Mouse (Mus musculus): ENCODE measurements around the gene Rasl10a. TPM values are rescaled to one million over a fixed set of nuclear protein-coding genes. Genes with fewer than 3 reads are reported as not detected.
"Not testable (repeated sequence)": the region's sequence is repeated elsewhere in the genome, so short reads cannot be mapped to it uniquely, and the experiment has no call there.

Rasl10a gene
- total RNA-seq, 2 experiments from 2014 or later = not detected

GRCm38 (mm10) chr11:5065056-5065821 lies 7.3 kb downstream of the Rasl10a start, which contains the start of gene Gas2l1:
Gene Gas2l1, minus strand, starts transcription at chr11:5065327.
- H3K27ac ChIP-seq = peak within 1 kb of the TSS; percentile 87
- intact Hi-C loops (cut with DNase I) = loop anchor here (1.0 kb wide), 1 partner anchor 50 kb away; no protein-coding TSS in a partner anchor
- peak within 1 kb of the TSS; percentile 82 for H3K4me3 ChIP-seq
- DNase-seq = peak; percentile 94
- peak; percentile 83 for TF ChIP-seq CTCF (IDR thresholded peaks at IDR 0.05)

- intact Hi-C loops (cut with DNase I) = no loop called here
- no peak overlapping the region for H3K27ac ChIP-seq
- H3K4me3 ChIP-seq = no peak overlapping the region
- DNase-seq = no peak
- TF ChIP-seq CTCF (IDR thresholded peaks at IDR 0.05) = no peak
Measured at GRCm38 (mm10) chr11:5067063-5067462, 9.1 kb downstream of the Rasl10a start.

GRCm38 (mm10) chr11:5068126-5068971 lies 10.4 kb downstream of the Rasl10a start:
- Histone ChIP-seq H3K27ac (no peak overlapping the region), H3K4me3 (no peak overlapping the region)
- no peak for DNase-seq
- intact Hi-C loops (cut with DNase I) = no loop called here
- no peak for TF ChIP-seq CTCF (IDR thresholded peaks at IDR 0.05)

- DNase-seq = no peak
- intact Hi-C loops (cut with DNase I) = no loop called here
- peak; percentile 64 for TF ChIP-seq CTCF (IDR thresholded peaks at IDR 0.05)
- no peak overlapping the region for H3K27ac ChIP-seq
- H3K4me3 ChIP-seq = no peak overlapping the region
Measured at GRCm38 (mm10) chr11:5074882-5075281, 17.0 kb downstream of the Rasl10a start.

- intact Hi-C loops (cut with DNase I) = no loop called here
- no peak for DNase-seq
- no peak overlapping the region for H3K4me3 ChIP-seq
- H3K27ac ChIP-seq = peak overlapping the region; percentile 78
- TF ChIP-seq CTCF (IDR thresholded peaks at IDR 0.05) = peak; percentile 38; the same call in 1 of the 2 replicates
Measured at GRCm38 (mm10) chr11:5075760-5076159, 17.8 kb downstream of the Rasl10a start.

- H3K4me3 ChIP-seq; DNase-seq; intact Hi-C loops (cut with DNase I): not testable (repeated sequence)
- H3K27ac ChIP-seq = peak overlapping the region; percentile 78
Measured at GRCm38 (mm10) chr11:5076843-5077242, 18.9 kb downstream of the Rasl10a start.

GRCm38 (mm10) chr11:5089147-5089546 lies 31.2 kb downstream of the Rasl10a start:
- H3K4me3 ChIP-seq = no peak overlapping the region
- DNase-seq = no peak
- H3K27ac ChIP-seq = no peak overlapping the region
- TF ChIP-seq CTCF (IDR thresholded peaks at IDR 0.05) = no peak
- intact Hi-C loops (cut with DNase I) = no loop called here

- Histone ChIP-seq H3K27ac (no peak overlapping the region), H3K4me3 (no peak overlapping the region)
- intact Hi-C loops (cut with DNase I) = no loop called here
- TF ChIP-seq CTCF (IDR thresholded peaks at IDR 0.05) = peak; percentile 31; the same call in 1 of the 2 replicates
- no peak for DNase-seq
Measured at GRCm38 (mm10) chr11:5091706-5092105, 33.8 kb downstream of the Rasl10a start.

- DNase-seq = no peak
- no peak for TF ChIP-seq CTCF (IDR thresholded peaks at IDR 0.05)
- Histone ChIP-seq H3K4me3 (peak overlapping the region; percentile 100), H3K27ac (no peak overlapping the region)
- intact Hi-C loops (cut with DNase I) = no loop called here
Measured at GRCm38 (mm10) chr11:5095877-5096276, 37.9 kb downstream of the Rasl10a start.

- no peak for DNase-seq
- intact Hi-C loops (cut with DNase I) = no loop called here
- no peak for TF ChIP-seq CTCF (IDR thresholded peaks at IDR 0.05)
- Histone ChIP-seq H3K27ac (no peak overlapping the region), H3K4me3 (peak overlapping the region; percentile 100)
Measured at GRCm38 (mm10) chr11:5096480-5097020, 38.6 kb downstream of the Rasl10a start.

GRCm38 (mm10) chr11:5098035-5098735 lies 40.3 kb downstream of the Rasl10a start:
- intact Hi-C loops (cut with DNase I) = no loop called here
- peak; percentile 61 for DNase-seq
- TF ChIP-seq CTCF (IDR thresholded peaks at IDR 0.05) = no peak

More at GRCm38 (mm10) chr11:5098035-5098735, 40.3 kb downstream of the Rasl10a start:
- Histone ChIP-seq H3K27ac (peak overlapping the region; percentile 99), H3K4me3 (peak overlapping the region; percentile 100)

All from gastrocnemius, adult 2 months (tissue).